Mouse (Mus musculus): ENCODE measurements at regions not wholly inside any gene's neighbourhood (a gene's known extent, or its start where the extent isn't known, plus 50 kb on each side); places are given as distances from the start of the nearest gene placed in this dataset.

DNA sequence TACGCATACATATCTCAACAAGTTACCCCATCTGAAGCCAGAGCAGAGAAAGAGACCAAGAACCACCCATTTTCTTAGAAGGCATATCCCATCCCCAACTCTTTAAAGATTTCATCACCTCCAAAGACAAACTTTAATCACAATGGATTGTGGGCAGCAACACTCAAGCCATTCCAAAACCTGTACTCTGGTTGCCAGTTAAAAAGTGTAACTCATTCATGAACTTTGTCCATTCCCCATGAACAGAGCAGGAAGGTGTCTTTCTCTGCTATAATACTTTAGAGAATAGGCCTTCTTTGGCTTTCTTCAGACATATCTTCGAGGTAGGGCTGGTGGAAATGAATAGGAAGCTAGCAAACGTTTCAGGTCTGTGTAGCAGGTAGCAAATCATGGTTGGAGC lies 160.4 kb downstream of the Fzd1 start:
- DNase-seq (ENCODE audit: low read depth, low spot score), result no peak

DNA sequence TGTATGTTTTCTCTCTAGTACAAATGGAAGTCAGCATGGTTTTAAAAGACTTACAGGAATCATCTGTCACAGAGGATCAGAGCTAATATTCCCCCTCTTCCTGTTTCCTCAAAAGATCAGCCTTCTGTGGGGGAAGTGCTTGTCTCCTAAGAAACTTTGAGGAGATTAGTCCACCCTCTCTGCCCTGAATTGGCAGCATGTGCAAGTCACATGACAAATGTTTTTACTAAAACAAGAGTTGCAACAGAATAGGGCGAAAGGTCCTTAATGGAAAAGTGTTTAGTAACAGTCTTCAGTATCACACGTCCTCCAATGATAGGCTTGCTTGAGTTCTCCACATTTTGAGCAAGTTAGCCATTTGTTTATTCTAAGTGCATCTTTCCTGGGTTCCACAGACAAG lies 162.8 kb downstream of the Fzd1 start:
- DNase-seq (ENCODE audit: low read depth, low spot score), result peak; percentile 14

DNA sequence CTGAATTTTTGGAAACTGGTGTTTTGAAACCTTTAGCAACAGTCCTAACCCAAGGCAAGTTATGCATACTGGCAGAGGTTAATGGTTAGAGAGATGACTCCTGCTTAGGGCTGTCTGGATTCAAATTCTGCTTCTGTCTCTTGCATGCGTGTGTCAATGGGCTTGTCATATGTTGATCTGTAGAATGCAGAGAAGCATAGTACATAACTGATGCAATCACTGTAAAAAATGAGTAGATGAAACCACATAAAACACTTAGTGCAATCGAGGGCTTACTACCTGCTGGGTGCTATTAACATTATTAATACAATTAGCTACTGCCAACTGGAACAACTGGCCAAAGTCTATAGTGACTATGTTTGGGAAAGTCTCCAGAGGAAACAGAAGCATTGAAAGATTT lies 163.3 kb downstream of the Fzd1 start:
- DNase-seq (ENCODE audit: low read depth, low spot score), result no peak

DNA sequence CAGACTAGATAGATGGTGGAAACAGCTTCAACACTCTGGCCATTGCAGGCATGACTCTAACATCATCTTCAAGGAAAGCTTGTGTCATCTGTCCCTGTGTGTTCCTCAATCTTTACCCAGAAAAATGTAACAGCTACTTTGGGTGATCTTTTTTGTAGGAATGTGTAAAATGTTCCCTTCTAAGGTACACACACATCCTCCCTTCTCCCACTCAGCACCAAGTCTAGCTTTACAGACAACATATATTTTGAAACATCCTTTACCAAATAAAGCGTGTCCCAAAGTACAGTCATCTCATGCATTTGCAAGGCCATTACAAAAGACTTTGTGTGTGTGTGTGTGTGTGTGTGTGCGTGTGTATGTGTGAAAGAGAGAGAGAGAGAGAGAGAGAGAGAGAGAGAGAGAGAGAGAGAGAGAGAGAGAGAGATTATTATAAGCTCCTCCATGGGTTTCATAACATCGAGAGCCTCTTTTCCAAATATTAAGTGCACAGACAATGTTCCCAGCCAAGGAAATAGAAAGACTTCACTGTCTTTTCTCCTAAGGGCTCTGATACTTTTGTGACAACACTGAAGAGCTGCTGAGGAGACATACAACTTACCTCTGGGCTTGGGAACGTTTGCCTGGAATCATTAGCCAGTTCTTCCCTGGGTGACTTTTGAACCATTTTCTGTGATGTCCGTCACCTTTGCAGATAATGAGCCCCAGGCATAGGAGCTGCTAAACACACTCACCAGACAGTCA lies 164.0 kb downstream of the Fzd1 start:
- no peak for DNase-seq (ENCODE audit: low read depth, low spot score)

DNA sequence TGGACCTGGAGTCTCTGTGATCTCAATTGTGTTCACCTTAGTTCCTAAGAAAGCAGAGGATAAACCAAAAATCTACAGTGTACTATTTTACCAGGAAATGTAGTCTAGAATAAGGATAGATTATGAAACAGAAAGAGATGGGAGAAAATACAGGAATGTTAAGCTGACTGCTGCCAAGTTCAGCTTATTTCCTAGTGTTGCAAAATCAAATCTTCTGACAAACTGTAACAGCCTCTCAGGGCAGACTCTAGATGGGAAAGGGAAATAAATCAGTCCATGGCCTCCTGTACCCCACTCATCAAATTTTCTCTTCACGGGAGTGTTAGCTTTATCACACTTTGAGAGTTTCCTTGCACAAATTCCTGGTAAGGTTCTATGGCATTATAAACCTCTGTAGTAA lies 166.1 kb downstream of the Fzd1 start:
- DNase-seq (ENCODE audit: low read depth, low spot score), result peak; percentile 7

DNA sequence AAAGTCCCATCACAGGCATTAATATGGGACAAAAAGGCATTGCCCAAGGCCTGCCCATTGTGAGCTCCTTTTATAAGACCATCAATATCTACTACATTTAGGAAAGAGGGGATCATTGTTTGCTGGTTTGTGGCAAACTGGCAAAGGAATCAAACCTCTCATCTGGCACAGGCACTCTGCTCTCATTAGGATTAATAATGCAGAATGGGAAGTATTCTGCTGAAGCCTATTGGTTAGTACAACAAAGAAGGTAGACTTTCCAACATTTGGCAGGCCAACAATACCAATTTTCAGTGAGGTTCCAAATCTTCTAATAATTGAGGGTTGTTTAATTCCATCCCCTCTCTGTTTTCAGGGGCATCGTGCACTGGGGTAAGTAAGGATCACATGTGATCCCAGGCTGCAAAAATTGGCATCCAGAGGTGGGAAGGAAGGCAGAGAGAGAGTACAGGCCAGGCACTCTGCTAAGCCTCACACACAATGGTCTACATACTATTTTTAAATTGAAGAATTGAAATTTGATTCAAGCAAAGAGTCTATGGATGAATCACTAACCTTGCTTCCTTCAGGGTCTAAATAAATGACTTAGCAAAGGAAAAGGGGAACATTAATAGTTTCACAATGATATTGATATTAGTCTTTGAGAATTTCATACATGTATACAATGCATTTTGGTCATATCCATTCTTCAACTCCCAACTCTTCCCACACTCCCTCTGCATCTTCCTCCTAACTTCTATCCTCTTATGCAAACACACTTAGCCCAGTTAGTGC lies 174.9 kb downstream of the Fzd1 start:
- DNase-seq (ENCODE audit: low read depth, low spot score), result no peak

DNA sequence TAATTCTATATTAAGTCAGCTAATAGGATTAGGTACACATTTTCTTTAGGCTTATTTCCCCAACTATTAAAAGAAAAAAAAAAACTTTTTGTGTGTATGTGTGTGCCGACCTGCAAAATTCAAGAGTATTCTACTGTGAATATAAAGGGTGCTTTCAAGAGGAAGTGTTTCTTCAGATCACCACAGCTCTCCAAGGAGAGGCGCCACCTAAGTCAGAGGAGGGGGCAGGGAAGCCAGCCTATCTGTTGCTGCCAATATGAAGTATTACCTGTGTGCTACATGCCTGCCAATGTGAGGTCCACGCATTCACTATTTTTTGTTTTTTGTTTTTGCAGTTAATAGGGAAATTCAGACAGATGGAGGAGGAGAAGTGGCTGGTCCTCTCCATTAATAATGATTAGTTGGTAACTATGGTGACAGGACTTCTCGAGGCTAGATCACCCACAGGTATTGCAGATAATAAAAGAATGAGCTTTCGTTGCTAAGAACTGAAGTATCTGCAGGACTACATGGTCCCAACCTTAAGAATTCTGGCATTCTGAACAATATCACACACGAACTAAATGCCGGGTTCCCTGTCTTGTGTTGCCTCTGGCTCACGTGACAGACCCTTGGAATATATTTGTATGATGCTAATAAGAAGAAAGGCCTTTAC lies 177.5 kb downstream of the Fzd1 start:
- no peak for DNase-seq (ENCODE audit: low read depth, low spot score)

DNA sequence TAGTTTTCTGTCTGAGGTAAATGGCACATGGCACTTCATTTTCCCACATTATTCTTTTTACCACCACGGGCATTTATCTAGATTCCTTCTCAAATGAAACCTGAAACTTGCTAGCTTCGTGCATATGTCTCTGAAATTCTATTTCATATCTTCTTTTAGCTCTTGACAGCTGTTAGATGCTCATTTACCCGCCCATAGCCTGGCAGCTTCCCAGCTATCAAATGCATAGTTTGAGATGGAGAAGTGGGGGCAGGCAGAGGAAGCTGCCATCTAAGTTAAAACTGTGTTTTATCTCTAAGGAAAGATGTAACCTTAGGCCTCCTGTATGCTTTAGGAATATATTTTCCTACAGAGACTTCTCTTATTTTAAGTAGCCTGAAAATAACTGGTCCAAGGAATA lies 179.0 kb downstream of the Fzd1 start:
- DNase-seq (ENCODE audit: low read depth, low spot score), result no peak

DNA sequence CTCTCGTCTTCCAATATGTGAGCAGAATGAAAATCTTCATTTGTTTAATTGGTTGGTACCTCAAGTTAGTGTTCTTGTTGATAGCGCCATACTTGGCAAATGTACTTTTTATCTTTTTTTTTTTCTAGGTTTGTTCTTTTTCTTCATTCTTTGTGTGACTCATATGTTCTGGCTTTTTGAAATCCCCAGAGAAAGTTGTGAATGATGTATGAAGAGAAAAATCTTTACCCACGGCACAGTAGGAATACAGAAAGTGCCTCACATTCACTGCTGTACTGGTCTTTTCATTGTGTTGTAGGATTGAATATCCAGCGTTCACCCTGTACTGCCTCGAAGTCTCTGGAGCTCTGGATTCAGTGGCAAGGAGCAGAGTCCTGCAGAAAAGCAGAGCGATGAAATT lies 180.7 kb downstream of the Fzd1 start:
- DNase-seq (ENCODE audit: low read depth, low spot score), result peak; percentile 10

DNA sequence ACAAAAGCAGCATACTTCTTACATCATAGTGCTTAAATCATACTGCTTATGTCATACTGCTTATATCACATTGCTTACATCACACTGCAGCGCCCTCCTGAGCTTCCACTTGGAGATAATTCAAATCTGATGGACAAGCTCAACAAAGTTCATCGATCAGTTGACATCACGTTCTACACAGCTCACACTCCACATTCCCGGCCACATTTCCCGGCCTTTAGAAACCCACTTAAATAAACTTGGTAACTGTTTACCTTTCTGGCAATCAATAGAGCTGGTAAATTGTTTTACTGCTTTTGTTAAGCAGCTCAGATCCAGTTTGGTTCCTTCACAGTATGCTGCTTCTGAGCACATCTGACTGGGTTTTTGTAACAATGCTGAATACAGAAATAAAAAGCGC lies 194.0 kb downstream of the Fzd1 start:
- no peak for DNase-seq (ENCODE audit: low read depth, low spot score)

DNA sequence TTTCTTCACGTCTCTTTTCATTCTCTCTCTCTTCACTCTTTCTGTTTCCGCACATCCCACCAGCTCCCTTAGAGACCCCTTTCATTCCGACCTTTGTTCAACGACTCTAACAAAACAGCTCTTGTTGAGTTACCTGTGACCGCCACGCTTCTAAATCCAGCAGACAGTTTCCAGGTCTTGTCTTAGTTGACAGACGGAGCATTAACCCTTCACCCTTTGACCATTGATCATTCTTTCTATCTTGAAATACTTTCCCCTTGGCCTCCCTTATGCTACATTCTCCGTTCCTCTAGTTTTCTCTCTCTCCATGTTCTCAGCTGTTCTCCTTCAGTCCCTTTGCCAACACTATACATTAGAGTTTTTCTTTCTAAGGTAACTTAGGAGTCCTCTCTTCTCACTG lies 196.2 kb downstream of the Fzd1 start:
- no peak for DNase-seq (ENCODE audit: low read depth, low spot score)

DNA sequence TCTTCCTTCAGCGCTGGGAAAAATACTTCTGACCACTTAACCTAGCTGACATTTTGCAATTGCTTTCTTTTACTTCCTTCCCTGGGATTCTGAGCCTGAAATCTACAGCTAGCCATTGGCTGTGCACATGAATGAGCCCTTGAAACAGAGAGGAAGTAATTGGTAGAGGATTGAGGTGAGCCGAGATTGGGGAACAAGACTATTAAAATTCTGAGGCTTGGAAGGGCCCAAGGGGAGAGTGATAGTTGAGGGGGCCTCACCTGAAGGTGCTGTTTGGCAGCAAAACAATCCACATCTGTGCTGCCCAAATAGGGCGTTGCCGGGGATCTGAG lies 196.7 kb downstream of the Fzd1 start:
- no peak for DNase-seq (ENCODE audit: low read depth, low spot score)

DNA sequence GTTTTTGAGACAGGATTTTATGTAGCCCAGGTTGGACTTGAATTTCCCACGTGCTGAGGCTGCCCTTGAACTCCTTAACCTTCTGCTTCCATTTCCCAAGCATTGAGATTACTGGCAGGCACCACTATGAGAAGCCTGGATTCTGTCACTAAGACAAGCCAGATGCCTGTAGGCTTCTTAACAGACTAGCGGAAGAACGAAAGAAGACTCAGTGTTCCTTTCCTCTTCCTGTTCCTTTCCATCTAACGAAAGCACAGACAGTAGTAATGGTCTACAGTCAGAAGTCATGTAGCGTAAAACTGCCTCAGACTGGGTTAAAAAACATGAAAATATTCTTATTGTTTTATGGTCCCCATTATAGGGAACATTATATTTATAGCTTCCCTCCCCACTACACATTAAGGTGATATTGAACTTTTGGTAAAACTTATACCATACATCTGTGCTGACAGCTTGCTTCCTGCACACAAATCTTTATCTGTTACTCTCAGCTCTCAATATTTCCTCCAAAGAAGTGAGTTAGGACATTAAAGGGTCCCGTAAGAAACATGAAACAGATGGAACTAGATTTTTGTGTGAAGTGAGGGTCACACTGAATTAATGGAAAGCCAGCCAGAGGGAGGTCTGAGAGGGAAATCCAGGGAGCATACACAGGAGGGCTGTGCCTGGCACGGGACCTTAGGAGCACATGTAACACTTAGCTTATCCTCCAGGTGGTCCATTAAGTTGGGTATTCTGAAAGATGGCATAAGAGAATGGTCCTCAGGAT lies 197.3 kb downstream of the Fzd1 start:
- no peak for DNase-seq (ENCODE audit: low read depth, low spot score)

DNA sequence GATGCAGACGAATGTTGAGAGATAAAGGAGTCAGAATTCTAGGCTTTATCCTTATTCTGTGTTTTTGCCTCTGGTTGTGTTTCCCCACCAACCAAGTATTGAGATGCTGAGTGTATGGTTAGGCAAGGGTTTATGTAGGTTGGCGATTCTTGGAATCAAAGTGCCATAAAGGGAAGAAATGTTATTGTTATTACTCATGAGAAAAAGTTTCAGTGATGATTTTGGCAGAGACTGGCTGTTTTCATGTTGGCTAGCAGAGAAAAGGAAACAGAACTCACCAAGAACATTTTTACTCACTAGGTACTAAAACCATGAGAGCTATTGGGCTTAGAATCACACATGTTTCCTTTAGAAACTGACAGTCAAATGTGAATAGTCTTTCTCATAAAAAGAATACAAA lies 202.9 kb downstream of the Fzd1 start:
- DNase-seq (ENCODE audit: low read depth, low spot score), result no peak

DNA sequence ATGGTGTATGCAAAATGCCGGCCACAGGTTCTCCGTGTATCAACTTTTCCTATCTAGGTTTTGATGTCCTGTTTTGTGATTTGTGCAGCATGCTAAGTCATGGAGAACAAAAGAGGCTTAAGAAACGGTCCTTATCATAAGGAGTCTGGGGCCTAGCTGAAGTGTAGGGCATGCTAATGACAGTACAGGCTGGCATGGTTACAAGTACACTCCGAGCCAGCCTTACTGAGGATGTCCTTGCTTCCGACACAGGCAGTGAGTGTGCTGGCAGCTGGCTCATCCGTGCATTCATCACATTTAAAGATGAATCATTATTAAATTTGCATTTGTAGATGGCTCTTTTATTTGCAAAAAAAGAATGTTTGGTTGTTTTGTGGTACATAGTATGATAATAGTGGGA lies 219.3 kb downstream of the Fzd1 start:
- no peak for DNase-seq (ENCODE audit: low read depth, low spot score)

DNA sequence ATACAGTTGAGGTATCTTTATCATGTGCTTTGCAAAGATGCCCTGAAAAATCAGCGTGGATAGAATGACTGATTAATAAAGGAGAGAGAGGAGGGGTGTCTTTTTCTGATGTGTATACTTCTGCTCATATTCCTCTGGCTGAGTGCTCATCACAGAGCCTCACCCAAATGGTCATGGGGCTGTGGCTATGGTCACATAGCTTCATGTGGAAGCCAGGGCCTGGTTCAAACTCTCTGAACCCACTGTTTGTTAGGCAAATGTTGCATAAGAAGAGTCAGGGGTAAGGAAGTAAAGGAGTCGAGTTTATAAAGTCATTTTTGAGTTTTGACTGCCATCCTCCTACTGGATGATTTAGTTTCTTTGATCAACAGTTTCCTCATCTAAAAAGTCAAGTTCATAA lies 221.0 kb downstream of the Fzd1 start:
- DNase-seq (ENCODE audit: low read depth, low spot score), result no peak

DNA sequence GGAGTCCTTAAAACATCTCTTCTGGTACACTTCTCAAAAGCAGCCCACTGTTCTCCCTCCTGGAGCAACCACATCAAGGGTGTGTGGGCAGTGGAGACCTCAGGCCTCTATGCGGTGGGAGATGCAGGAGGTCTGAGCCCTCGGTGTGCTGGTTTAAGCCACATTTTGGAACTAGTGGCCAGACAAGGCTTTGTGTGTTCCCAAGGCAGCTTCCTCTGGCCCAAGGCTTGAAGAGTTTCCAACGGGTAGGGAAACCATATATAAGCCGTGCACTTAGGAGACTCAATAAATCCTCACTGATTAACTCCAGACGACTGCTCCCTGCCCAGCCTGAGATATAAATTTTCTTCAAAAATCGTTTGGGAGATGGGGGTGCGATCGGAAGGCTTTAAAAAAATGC lies 221.9 kb downstream of the Fzd1 start:
- DNase-seq (ENCODE audit: low read depth, low spot score), result no peak

DNA sequence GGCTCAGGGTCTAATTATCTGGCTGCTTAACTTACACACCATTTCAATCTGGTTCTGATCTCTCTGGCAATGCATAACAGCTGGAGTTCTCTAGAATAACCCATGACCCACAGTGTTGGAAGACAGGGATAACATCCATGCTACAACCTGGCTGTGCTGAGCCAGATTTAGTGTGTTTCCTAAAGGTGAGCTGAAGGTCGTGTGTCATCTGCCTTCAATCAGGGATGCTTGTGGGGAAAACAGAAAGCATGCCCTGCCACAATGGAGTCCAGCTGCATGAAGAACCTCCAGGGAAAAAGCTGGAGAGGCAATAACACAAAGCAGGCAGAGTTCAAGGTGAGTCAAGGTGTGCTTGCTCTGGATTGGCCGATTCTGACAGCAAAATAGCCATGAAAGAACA lies 223.3 kb downstream of the Fzd1 start:
- no peak for DNase-seq (ENCODE audit: low read depth, low spot score)

DNA sequence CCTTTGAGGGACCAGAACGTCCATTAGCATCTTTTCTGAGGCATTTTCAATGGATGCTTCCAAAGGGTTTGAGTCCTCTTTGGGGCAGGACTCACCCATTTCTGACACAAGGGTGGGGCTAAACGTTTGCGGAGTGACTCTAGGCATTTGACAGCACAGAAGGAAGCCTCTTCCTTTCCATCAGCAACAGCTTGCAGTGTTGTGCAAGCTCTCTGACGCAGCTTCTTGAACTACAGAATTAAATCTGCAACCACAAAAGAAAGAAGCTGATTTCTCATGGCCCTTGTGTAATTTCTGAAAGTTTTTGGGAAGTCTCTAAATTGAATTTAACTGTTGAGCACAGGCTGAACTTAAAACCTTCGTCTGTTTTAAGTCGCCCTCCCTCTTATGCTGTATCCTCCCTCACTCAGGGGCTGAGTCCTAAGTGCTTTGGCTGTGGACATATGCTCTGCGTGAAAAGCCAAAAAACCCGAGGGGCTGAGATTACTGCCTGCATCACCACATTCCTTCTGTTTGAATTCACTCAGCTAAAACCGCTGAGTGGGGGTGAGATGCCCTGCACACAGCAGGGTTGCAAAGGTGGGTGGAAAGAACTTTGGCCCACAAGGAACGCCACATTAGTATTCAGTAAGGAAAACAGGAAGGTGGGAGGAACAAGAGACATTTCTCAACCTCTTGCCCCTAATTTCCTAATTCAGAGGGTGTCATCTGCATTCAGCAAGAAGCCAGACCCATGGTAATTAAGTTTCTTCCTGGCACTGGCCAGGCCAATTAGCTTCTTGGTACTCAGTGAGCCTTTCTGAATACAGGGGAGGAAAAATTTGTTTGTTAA lies 227.4 kb downstream of the Fzd1 start:
- peak; percentile 45 for DNase-seq (ENCODE audit: low read depth, low spot score)

DNA sequence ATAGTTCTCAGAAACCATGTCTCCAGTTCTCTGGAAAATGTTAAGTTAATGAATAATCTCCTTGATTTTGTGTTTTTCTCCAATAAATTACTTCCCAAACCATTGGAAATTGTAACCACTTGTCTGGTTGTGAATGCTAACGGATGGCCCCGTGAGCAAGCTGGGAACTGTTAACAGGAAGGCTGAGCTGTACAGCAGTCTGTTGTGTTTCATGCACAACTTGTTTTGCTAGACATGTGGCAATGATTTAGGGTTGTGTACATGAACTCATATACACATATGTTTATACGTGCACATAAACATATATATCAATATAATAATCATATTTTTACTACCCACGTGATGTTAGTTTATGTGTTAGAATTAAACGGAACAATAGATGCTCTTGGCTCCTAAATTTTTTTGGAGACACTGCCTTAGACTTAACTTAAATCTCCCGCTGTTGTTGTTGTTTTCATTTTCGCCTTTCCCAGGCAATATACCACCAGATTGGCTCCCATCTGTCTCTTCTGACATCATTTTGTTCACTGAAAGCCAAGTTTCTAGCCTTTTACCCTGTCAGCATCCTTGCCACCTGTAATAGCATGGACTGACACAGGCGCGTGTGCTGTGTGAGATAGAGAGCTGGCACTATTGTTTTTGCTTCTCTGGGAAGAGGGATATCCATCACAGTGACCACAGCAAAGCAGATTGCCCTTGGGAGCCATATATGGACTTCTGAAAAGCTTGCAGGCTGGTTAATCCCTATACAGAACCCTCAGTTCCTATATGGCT lies 231.6 kb downstream of the Fzd1 start:
- no peak for DNase-seq (ENCODE audit: low read depth, low spot score)

DNA sequence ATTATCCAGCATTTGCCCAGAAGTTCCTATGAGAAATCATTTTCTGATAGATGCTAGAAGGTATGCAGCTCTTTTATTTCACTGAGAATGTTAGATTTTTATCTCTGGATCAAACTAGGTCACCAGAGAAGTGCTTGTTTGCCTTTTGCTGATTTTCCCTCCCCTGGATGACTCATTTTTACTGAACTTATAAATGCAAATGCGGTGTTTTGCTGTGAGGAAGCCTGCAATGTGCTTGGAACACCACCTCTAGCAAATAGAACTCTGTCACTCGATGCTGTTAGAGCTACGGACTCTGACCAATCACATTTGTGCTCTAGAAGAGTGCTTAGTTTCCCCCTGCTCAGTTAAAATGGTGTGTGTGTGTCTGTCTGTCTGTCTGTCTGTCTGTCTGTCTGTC lies 257.2 kb downstream of the Fzd1 start:
- DNase-seq (ENCODE audit: low read depth, low spot score), result no peak

Measured in skeletal muscle tissue, adult 2 months (tissue).